Mouse (Mus musculus): ENCODE results near the gene Cbr4. TPM values are rescaled to one million over a fixed set of nuclear protein-coding genes. Genes with fewer than 3 reads are reported as not detected.

Gene Cbr4
- polyA plus RNA-seq, 1 experiment from 2014 or later: 39.0 TPM

- Histone ChIP-seq H3K27me3 (replicated peaks) (no peaks in the 10 kb centered on the region), H3K9me3 (replicated peaks) (peaks cover 18% of the 10 kb centered on the region), H3K27ac (ENCODE audit: poor library complexity, severe bottlenecking) (no peak overlapping the region), H3K4me3 (no peak overlapping the region), H3K9ac (no peak overlapping the region), H3K4me2 (no peak overlapping the region), H3K4me1 (replicated peaks) (peaks cover 32% of the 10 kb centered on the region), H3K36me3 (peaks cover 30% of the 10 kb centered on the region)
- no peak for ATAC-seq (ENCODE audit: insufficient number of reproducible peaks, low FRiP score)
- 90% methylated on average over 8 of the region's 8 CpGs for WGBS
These were observed 65.3 kb downstream of the Cbr4 start for GRCm38 (mm10) chr8:61552755-61553402.

GRCm38 (mm10) chr8:61555343-61555742 is 67.8 kb downstream of the Cbr4 start:
- H3K9me3 ChIP-seq (replicated peaks): 0 out of 2 replicates have a peak, but pooled peaks cover 1% of the 10 kb centered on the region
- no peak overlapping the region for H3K4me3 ChIP-seq
- H3K4me2 ChIP-seq: no peak overlapping the region
- H3K27ac ChIP-seq (ENCODE audit: poor library complexity, severe bottlenecking): no peak overlapping the region
- peaks cover 52% of the 10 kb centered on the region for H3K4me1 ChIP-seq (replicated peaks)
- H3K36me3 ChIP-seq: peaks cover 6% of the 10 kb centered on the region
- no peak overlapping the region for H3K9ac ChIP-seq
- no peaks in the 10 kb centered on the region for H3K27me3 ChIP-seq (replicated peaks)
- WGBS: 53% methylated on average over 6 of the region's 6 CpGs
- ATAC-seq (ENCODE audit: insufficient number of reproducible peaks, low FRiP score): no peak

GRCm38 (mm10) chr8:61556219-61556618 is 68.7 kb downstream of the Cbr4 start:
- Histone ChIP-seq H3K27me3 (replicated peaks) (no peaks in the 10 kb centered on the region), H3K36me3 (peaks cover 5% of the 10 kb centered on the region; the same call in 1 of the 2 replicates), H3K9me3 (replicated peaks) (no peaks in the 10 kb centered on the region), H3K9ac (no peak overlapping the region), H3K4me3 (no peak overlapping the region), H3K4me1 (replicated peaks) (peaks cover 57% of the 10 kb centered on the region), H3K4me2 (no peak overlapping the region), H3K27ac (ENCODE audit: poor library complexity, severe bottlenecking) (no peak overlapping the region)
- no peak for ATAC-seq (ENCODE audit: insufficient number of reproducible peaks, low FRiP score)
- WGBS: 78% methylated on average over 8 of the region's 8 CpGs
